Mouse (Mus musculus) stomach, postnatal 0 days (tissue): Measurements from ENCODE around the gene Nptxr.

Experiments used
- CTCF ChIP-seq: IDR thresholded peaks from 2 replicates; pipeline ENCODE4 v1.5.1; 2016; ENCODE audit warnings: antibody characterized with exemption, low read depth, mild to moderate bottlenecking, moderate library complexity
- EP300 ChIP-seq: optimal IDR thresholded peaks from 2 replicates; pipeline ENCODE3; 2016; ENCODE audit warnings: antibody characterized with exemption

DNA sequence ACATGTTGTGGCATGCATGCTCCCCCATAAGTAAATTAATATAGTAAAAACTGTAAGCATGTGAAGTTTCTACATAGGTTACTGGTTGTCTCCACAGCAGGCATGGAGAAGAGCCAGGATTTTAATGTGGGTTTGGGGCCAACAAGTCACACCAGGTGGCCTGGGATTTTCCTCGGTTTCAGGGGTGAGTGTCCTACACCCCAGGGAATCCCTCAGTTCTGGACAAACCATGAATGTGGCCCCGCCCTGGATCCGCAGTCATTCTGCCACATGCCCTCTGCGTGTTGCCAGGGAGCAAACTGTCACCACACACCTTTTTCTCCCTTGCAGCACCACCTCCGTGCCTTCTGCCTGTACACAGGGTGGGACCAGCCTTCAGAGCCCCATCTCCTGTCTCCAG is 4.1 kb upstream of the Nptxr start:
- TF ChIP-seq CTCF (no peak), EP300 (no peak)
